In genomic region chr1:59892777-59893176, GRCm38 (mm10) we compare ENCODE assay signal across 23 mouse cellular contexts. TPM values are rescaled to one million over a fixed set of nuclear protein-coding genes. Genes with fewer than 3 reads are reported as not detected.
DNase-seq lines count a peak whose midpoint lies in the region; ATAC-seq and TF ChIP-seq lines count a peak whose summit lies in the region.
"Had no signal": no experiment of that assay in that cellular context is flagged by ENCODE, and none has a peak within 500 bp of the region (broad histone marks: within the 10 kb centered on the region; RNA-seq: fewer than 3 reads in every experiment).

No protein-coding gene starts in this region.

- no peak overlapping the region for H3K4me3 ChIP-seq in kidney, adult 2 months (ENCODE audit: insufficient read depth, low read depth, low read length)
- no peak overlapping the region for H3K4me3 ChIP-seq in lung, postnatal 0 days (ENCODE audit: low read depth, low read length)
- H3K4me3 ChIP-seq: embryonic facial prominence, embryonic 10.5 days; heart, embryonic 10.5 days; hindbrain, embryonic 10.5 days; lung, embryonic 15.5 days; midbrain, embryonic 10.5 days; neural tube, embryonic 15.5 days had no signal

- H3K4me1 ChIP-seq in kidney, adult 2 months (ENCODE audit: control insufficient read depth, insufficient read depth, low read length) = peaks cover 24% of the 10 kb centered on the region; the same call in 1 of the 2 replicates
- H3K4me1 ChIP-seq in lung, postnatal 0 days (ENCODE audit: insufficient read depth, low read depth, low read length) = peaks cover 3% of the 10 kb centered on the region; the same call in 1 of the 2 replicates
- H3K4me1 ChIP-seq: hindbrain, embryonic 10.5 days; neural tube, embryonic 15.5 days had no signal

- no peaks in the 10 kb centered on the region for H3K9me3 ChIP-seq in lung, postnatal 0 days (ENCODE audit: low read length)
- H3K9me3 ChIP-seq: G1E; heart, embryonic 10.5 days; hindbrain, embryonic 10.5 days; lung, embryonic 15.5 days; midbrain, embryonic 10.5 days; neural tube, embryonic 15.5 days had no signal

- TF ChIP-seq EP300 in lung, postnatal 0 days (IDR thresholded peaks at IDR 0.05) = no peak

- 69% methylated on average over 8 of the region's 8 CpGs for WGBS in kidney, adult 2 months
- WGBS in lung, postnatal 0 days = 87% methylated on average over 8 of the region's 8 CpGs

- no peak overlapping the region for H3K27ac ChIP-seq in kidney, adult 2 months (ENCODE audit: insufficient read depth, low read depth, low read length)
- no peak overlapping the region for H3K27ac ChIP-seq in lung, postnatal 0 days (ENCODE audit: low read length)
- H3K27ac ChIP-seq: embryonic facial prominence, embryonic 10.5 days; heart, embryonic 10.5 days; hindbrain, embryonic 10.5 days; lung, embryonic 15.5 days; midbrain, embryonic 10.5 days; neural tube, embryonic 15.5 days had no signal

- no peaks in the 10 kb centered on the region for H3K27me3 ChIP-seq in kidney, adult 2 months (replicated peaks; ENCODE audit: control insufficient read depth, insufficient read depth, low read length)
- no peaks in the 10 kb centered on the region for H3K27me3 ChIP-seq in lung, postnatal 0 days (replicated peaks; ENCODE audit: insufficient read depth, low read length)
- H3K27me3 ChIP-seq in Patski = no peaks in the 10 kb centered on the region
- H3K27me3 ChIP-seq: lung, embryonic 15.5 days; neural tube, embryonic 15.5 days had no signal

- no peak overlapping the region for H3K4me2 ChIP-seq in lung, postnatal 0 days (replicated peaks; ENCODE audit: low read depth, low read length)
- H3K4me2 ChIP-seq: lung, embryonic 15.5 days; neural tube, embryonic 15.5 days had no signal

- no peak overlapping the region for H3K9ac ChIP-seq in lung, postnatal 0 days (replicated peaks; ENCODE audit: low read depth)
- H3K9ac ChIP-seq: forebrain, postnatal 0 days; lung, embryonic 15.5 days; neural tube, embryonic 15.5 days had no signal

- in situ Hi-C loops in Patski (cut with MboI; ENCODE audit: low pct_unique_long_range_greater_than_20kb) = loop anchor here (25.0 kb wide), 1 partner anchor 970 kb away; no protein-coding TSS in a partner anchor

- POLR2A ChIA-PET in Patski (lab: Charles Lee) = no interaction called here

- peak; percentile 2 for DNase-seq in kidney, adult 18-20 months
- DNase-seq in kidney, adult 2 months = no peak
- DNase-seq in lung, postnatal 0 days (ENCODE audit: low spot score) = no peak
- DNase-seq in lung, postnatal 10 days = no peak
- DNase-seq in Patski (ENCODE audit: low read depth, low spot score) (no peak), adipocyte (ENCODE audit: low spot score) (no peak)
- DNase-seq: cerebellum, adult 11-12 months; cerebellum, postnatal 10 days; forebrain, postnatal 0 days; kidney, postnatal 10 days; right cerebral cortex, adult 18-20 months; right cerebral cortex, postnatal 4 days; thymus, postnatal 25 days had no signal

- TF ChIP-seq CTCF in kidney, adult 2 months (conservative IDR thresholded peaks at IDR 0.05; ENCODE audit: insufficient read depth, insufficient read length, low read depth, low read length) = no peak
- peak; percentile 33; the same call in 1 of the 2 replicates for TF ChIP-seq CTCF in lung, postnatal 0 days (IDR thresholded peaks at IDR 0.05)
- TF ChIP-seq CTCF in Patski (IDR thresholded peaks at IDR 0.05) = peak; percentile 56

- H3K36me3 ChIP-seq in kidney, adult 2 months (ENCODE audit: control insufficient read depth, insufficient read depth, low read length) = no peaks in the 10 kb centered on the region
- no peaks in the 10 kb centered on the region for H3K36me3 ChIP-seq in lung, postnatal 0 days (ENCODE audit: insufficient read depth, low read length)
- H3K36me3 ChIP-seq: embryonic facial prominence, embryonic 10.5 days; G1E; heart, embryonic 10.5 days; hindbrain, embryonic 10.5 days; lung, embryonic 15.5 days; midbrain, embryonic 10.5 days; neural tube, embryonic 15.5 days had no signal

- ATAC-seq in lung, postnatal 0 days = no peak
- ATAC-seq in Patski = no peak
- no peak for ATAC-seq in erythroid progenitor cell, adult 5-6 weeks (replicated peaks; ENCODE audit: low FRiP score, poor library complexity, severe bottlenecking)
- ATAC-seq: forebrain, postnatal 0 days; hindbrain, embryonic 16.5 days; intestine, embryonic 16.5 days had no signal

- TF ChIP-seq POLR2A in kidney, adult 2 months (IDR thresholded peaks at IDR 0.05; ENCODE audit: low read depth, low read length) = no peak

- CTCF ChIA-PET in Patski (lab: Charles Lee) = no interaction called here

RNA-seq across cellular contexts. Expression of gene Fam117b, which starts 20.0 kb away (rescaled TPM):
- polyA plus RNA-seq in kidney, adult 2 months (2012; rRNA removed) = 11.5 and 11.9 TPM in 2 replicates
- polyA plus RNA-seq in lung, postnatal 0 days (2015; fragmentation: Nextera tagmentation; extraction: Ambion mirVana) = 12.5 and 12.7 TPM in 2 replicates
- polyA plus RNA-seq in Patski (2021) = 20.7 TPM
- total RNA-seq in erythroid progenitor cell, adult 5-6 weeks (2015; ENCODE audit: low replicate concordance) = 5.9 and 6.8 TPM in 2 replicates
- 3.4 and 5.9 TPM in 2 replicates for total RNA-seq in erythroid progenitor cell, adult 5-6 weeks (2017; ENCODE audit: low replicate concordance)
